Mouse (Mus musculus) forebrain, embryonic 14.5 days (tissue): Measurements from ENCODE around the gene Srrt. TPM values are rescaled to one million over a fixed set of nuclear protein-coding genes. Genes with fewer than 3 reads are reported as not detected.

Experiments used
- ATAC-seq: fragments of 200-750 bp; cut with Nextera tagmentation; 2 replicates; pipeline ENCODE4 v1.8.0; 2017; ENCODE audit warnings: mild to moderate bottlenecking, moderate library complexity
- DNase-seq: peaks from one replicate; pipeline ENCODE4 v3.0.0-alpha.2; 2015; ENCODE audit warnings: low spot score
- H3K27ac ChIP-seq: fragments of 300-500 bp; sonication (generic); 2 replicates; pipeline ENCODE4 v1.5.1; 2014; ENCODE audit warnings: low read depth, mild to moderate bottlenecking, control low read depth, low read length, moderate library complexity
- H3K27me3 ChIP-seq: fragments of 300-500 bp; sonication (generic); replicated peaks from 2 replicates; pipeline ENCODE4 v1.6.1; 2014; ENCODE audit warnings: low read length, control low read depth, mixed read lengths; ENCODE audit not compliant: control insufficient read depth, insufficient read depth
- H3K36me3 ChIP-seq: fragments of 300-500 bp; sonication (generic); 2 replicates; pipeline ENCODE4 v1.6.1; 2014; ENCODE audit warnings: low read length, control low read depth; ENCODE audit not compliant: control insufficient read depth, insufficient read depth
- H3K4me1 ChIP-seq: fragments of 300-500 bp; sonication (generic); 2 replicates; pipeline ENCODE4 v1.6.1; 2014; ENCODE audit warnings: antibody characterized with exemption, low read length, control low read depth; ENCODE audit not compliant: control insufficient read depth, insufficient read depth
- H3K4me2 ChIP-seq: fragments of 300-500 bp; sonication (generic); 2 replicates; pipeline ENCODE4 v1.6.1; 2014; ENCODE audit warnings: mild to moderate bottlenecking, control low read depth, low read length
- H3K4me3 ChIP-seq: fragments of 300-500 bp; sonication (generic); 2 replicates; pipeline ENCODE4 v1.5.1; 2014; ENCODE audit warnings: low read depth, low read length, control low read depth
- H3K9ac ChIP-seq: fragments of 300-500 bp; sonication (generic); 2 replicates; pipeline ENCODE4 v1.6.1; 2014; ENCODE audit warnings: mild to moderate bottlenecking, low read length, control low read depth, moderate library complexity
- H3K9me3 ChIP-seq: fragments of 300-500 bp; sonication (generic); replicated peaks from 2 replicates; pipeline ENCODE4 v1.6.1; 2016; ENCODE audit warnings: low read length, control low read depth, mixed read lengths; ENCODE audit not compliant: control insufficient read depth
- WGBS: fragments of 180-500 bp; shearing (Covaris S2); extraction: QIAGEN DNeasy Blood & Tissue Kit; methylation state at CpG from one replicate; pipeline ENCODE4 v1.1.7; 2014; 5-methylcytosine and 5-hydroxymethylcytosine counted together
- polyA plus RNA-seq: library from polyadenylated mRNA; unstranded; fragments of >200 nt; fragmentation: Nextera tagmentation; extraction: Ambion mirVana; gene quantifications from 2 replicates; pipeline ENCODE4 v1.2.1, GENCODE M21; 2014

Srrt gene
- polyA plus RNA-seq, 1 experiment from 2014 or later = 78.9 TPM

GRCm38 (mm10) chr5:137348482-137349383 is 41.3 kb upstream of the Srrt start:
- Histone ChIP-seq H3K4me3 (peak overlapping the region; percentile 68), H3K4me2 (peak overlapping the region; percentile 93), H3K27ac (no peak overlapping the region), H3K9ac (peak overlapping the region; percentile 42; the same call in 1 of the 2 replicates), H3K36me3 (no peaks in the 10 kb centered on the region), H3K27me3 (0 out of 2 replicates have a peak, but pooled peaks cover 2% of the 10 kb centered on the region), H3K4me1 (peaks cover 16% of the 10 kb centered on the region), H3K9me3 (no peaks in the 10 kb centered on the region)
- DNase-seq (peak; percentile 27), ATAC-seq (no peak)
- WGBS = under 1% methylated on average over 33 of the region's 33 CpGs

GRCm38 (mm10) chr5:137347856-137348255 is 40.4 kb upstream of the Srrt start:
- ATAC-seq (no peak), DNase-seq (no peak)
- Histone ChIP-seq H3K4me1 (peaks cover 16% of the 10 kb centered on the region), H3K9me3 (no peaks in the 10 kb centered on the region), H3K36me3 (no peaks in the 10 kb centered on the region), H3K27ac (no peak overlapping the region), H3K4me3 (no peak overlapping the region), H3K27me3 (0 out of 2 replicates have a peak, but pooled peaks cover 2% of the 10 kb centered on the region), H3K4me2 (no peak overlapping the region), H3K9ac (no peak overlapping the region)
- 22% methylated on average over 7 of the region's 7 CpGs for WGBS

- Histone ChIP-seq H3K9me3 (no peaks in the 10 kb centered on the region), H3K4me2 (no peak overlapping the region), H3K9ac (no peak overlapping the region), H3K27me3 (0 out of 2 replicates have a peak, but pooled peaks cover 2% of the 10 kb centered on the region), H3K36me3 (no peaks in the 10 kb centered on the region), H3K4me3 (no peak overlapping the region), H3K27ac (no peak overlapping the region), H3K4me1 (peaks cover 11% of the 10 kb centered on the region)
- WGBS = 85% methylated on average over 4 of the region's 4 CpGs
- ATAC-seq (no peak), DNase-seq (no peak)
Observed at GRCm38 (mm10) chr5:137346983-137347382, 39.5 kb upstream of the Srrt start.

- Histone ChIP-seq H3K27ac (no peak overlapping the region), H3K9me3 (no peaks in the 10 kb centered on the region), H3K9ac (no peak overlapping the region), H3K4me2 (no peak overlapping the region), H3K27me3 (0 out of 2 replicates have a peak, but pooled peaks cover 2% of the 10 kb centered on the region), H3K4me3 (no peak overlapping the region), H3K4me1 (peaks cover 7% of the 10 kb centered on the region), H3K36me3 (no peaks in the 10 kb centered on the region)
- no peak for DNase-seq
- whole genome bisulfite sequencing = 82% methylated on average over 1 of the region's 1 CpGs
- no peak for ATAC-seq
Observed at GRCm38 (mm10) chr5:137346388-137346787, 38.9 kb upstream of the Srrt start.

GRCm38 (mm10) chr5:137345821-137346220 is 38.3 kb upstream of the Srrt start:
- 21% methylated on average over 9 of the region's 9 CpGs for WGBS
- Histone ChIP-seq H3K9me3 (no peaks in the 10 kb centered on the region), H3K9ac (peak overlapping the region; percentile 25; the same call in 1 of the 2 replicates), H3K27me3 (0 out of 2 replicates have a peak, but pooled peaks cover 2% of the 10 kb centered on the region), H3K4me1 (peaks cover 7% of the 10 kb centered on the region), H3K4me2 (no peak overlapping the region), H3K27ac (no peak overlapping the region), H3K4me3 (no peak overlapping the region), H3K36me3 (no peaks in the 10 kb centered on the region)
- ATAC-seq (no peak), DNase-seq (no peak)

- Histone ChIP-seq H3K27me3 (0 out of 2 replicates have a peak, but pooled peaks cover 2% of the 10 kb centered on the region), H3K9me3 (no peaks in the 10 kb centered on the region), H3K36me3 (no peaks in the 10 kb centered on the region), H3K4me1 (peaks cover 9% of the 10 kb centered on the region), H3K4me2 (no peak overlapping the region), H3K4me3 (no peak overlapping the region), H3K27ac (no peak overlapping the region), H3K9ac (no peak overlapping the region)
- no peak for ATAC-seq
- no peak for DNase-seq
Observed at GRCm38 (mm10) chr5:137343869-137344268, 36.4 kb upstream of the Srrt start.

GRCm38 (mm10) chr5:137343412-137343811 is 35.9 kb upstream of the Srrt start:
- Histone ChIP-seq H3K27ac (no peak overlapping the region), H3K4me1 (peaks cover 12% of the 10 kb centered on the region)
- WGBS = 98% methylated on average over 5 of the region's 5 CpGs

GRCm38 (mm10) chr5:137342407-137343012 is 35.0 kb upstream of the Srrt start:
- DNase-seq (no peak), ATAC-seq (no peak)
- Histone ChIP-seq H3K4me2 (no peak overlapping the region), H3K36me3 (no peaks in the 10 kb centered on the region), H3K9me3 (no peaks in the 10 kb centered on the region), H3K4me1 (peaks cover 12% of the 10 kb centered on the region), H3K27ac (no peak overlapping the region), H3K9ac (no peak overlapping the region), H3K27me3 (0 out of 2 replicates have a peak, but pooled peaks cover under 1% of the 10 kb centered on the region), H3K4me3 (no peak overlapping the region)
- 81% methylated on average over 7 of the region's 7 CpGs for WGBS

More at GRCm38 (mm10) chr5:137343412-137343811, 35.9 kb upstream of the Srrt start:
- Histone ChIP-seq H3K9ac (no peak overlapping the region), H3K9me3 (no peaks in the 10 kb centered on the region), H3K4me2 (no peak overlapping the region), H3K36me3 (no peaks in the 10 kb centered on the region), H3K4me3 (no peak overlapping the region), H3K27me3 (0 out of 2 replicates have a peak, but pooled peaks cover 2% of the 10 kb centered on the region)
- ATAC-seq = no peak
- DNase-seq = no peak
